Mouse (Mus musculus) neural tube, embryonic 13.5 days (tissue): ENCODE measurements around the gene Zfp942. TPM values are rescaled to one million over a fixed set of nuclear protein-coding genes. Genes with fewer than 3 reads are reported as not detected.
"Not testable (repeated sequence)": the region's sequence is repeated elsewhere in the genome, so short reads cannot be mapped to it uniquely, and the experiment has no call there.

Source experiments
- ATAC-seq: fragments of 200-750 bp; cut with Nextera tagmentation; 2 replicates; pipeline ENCODE4 v1.8.0; 2017; ENCODE audit warnings: low read depth, mild to moderate bottlenecking, moderate TSS enrichment, moderate library complexity
- H3K27ac ChIP-seq: fragments of 300-500 bp; sonication (generic); replicated peaks from 2 replicates; pipeline ENCODE4 v1.5.1; 2015; ENCODE audit warnings: moderate library complexity, mild to moderate bottlenecking, inconsistent platforms
- H3K27me3 ChIP-seq: fragments of 300-500 bp; sonication (generic); 2 replicates; pipeline ENCODE4 v1.6.1; 2015; ENCODE audit warnings: mild to moderate bottlenecking, inconsistent platforms
- H3K36me3 ChIP-seq: fragments of 300-500 bp; sonication (generic); 2 replicates; pipeline ENCODE4 v1.6.1; 2015; ENCODE audit warnings: mild to moderate bottlenecking, inconsistent platforms
- H3K4me1 ChIP-seq: fragments of 300-500 bp; sonication (generic); replicated peaks from 2 replicates; pipeline ENCODE4 v1.6.1; 2015; ENCODE audit warnings: inconsistent platforms
- H3K4me2 ChIP-seq: fragments of 300-500 bp; sonication (generic); 2 replicates; pipeline ENCODE4 v1.6.1; 2015; ENCODE audit warnings: inconsistent platforms, mild to moderate bottlenecking, moderate library complexity
- H3K4me3 ChIP-seq: fragments of 300-500 bp; sonication (generic); 2 replicates; pipeline ENCODE4 v1.5.1; 2015; ENCODE audit warnings: mild to moderate bottlenecking, inconsistent platforms
- H3K9ac ChIP-seq: fragments of 300-500 bp; sonication (generic); 2 replicates; pipeline ENCODE4 v1.6.1; 2015; ENCODE audit warnings: moderate library complexity, mild to moderate bottlenecking, inconsistent platforms
- H3K9me3 ChIP-seq: fragments of 300-500 bp; sonication (generic); 2 replicates; pipeline ENCODE4 v1.6.1; 2016; ENCODE audit warnings: inconsistent platforms
- WGBS: fragments of 180-500 bp; shearing (Covaris S2); methylation state at CpG from one replicate; pipeline ENCODE4 v1.1.7; 2015; 5-methylcytosine and 5-hydroxymethylcytosine counted together
- polyA plus RNA-seq: library from polyadenylated mRNA; unstranded; fragments of >200 nt; fragmentation: Nextera tagmentation; extraction: Ambion mirVana; gene quantifications from 2 replicates; pipeline ENCODE4 v1.2.1, GENCODE M21; 2015

Gene Zfp942
- 18.5 and 20.9 TPM in 2 replicates for polyA plus RNA-seq

GRCm38 (mm10) chr17:21962107-21962907 lies at the start of gene Zfp942, which contains the start of gene Zfp943:
Gene Zfp942, minus strand, starts transcription at chr17:21962464.
Gene Zfp943, plus strand, starts transcription at chr17:21962552.
- WGBS: under 1% methylated on average over 45 of the region's 55 CpGs
- Histone ChIP-seq H3K9ac (peak within 1 kb of the TSS; percentile 80), H3K27ac (peak within 1 kb of the TSS; percentile 87), H3K4me2 (peak within 1 kb of the TSS; percentile 62), H3K9me3 (peaks cover 11% of the 10 kb centered on the region; the same call in 1 of the 2 replicates), H3K4me3 (peak within 1 kb of the TSS; percentile 67), H3K4me1 (peaks cover 32% of the 10 kb centered on the region)
- not testable (repeated sequence) for H3K36me3 ChIP-seq, H3K27me3 ChIP-seq
- peak; percentile 96 for ATAC-seq

GRCm38 (mm10) chr17:21963302-21963701 lies 1.0 kb upstream of the Zfp942 start:
- Histone ChIP-seq H3K4me3 (peak overlapping the region; percentile 67), H3K27ac (no peak overlapping the region), H3K4me2 (peak overlapping the region; percentile 62), H3K27me3 (no peaks in the 10 kb centered on the region), H3K9me3 (peaks cover 14% of the 10 kb centered on the region; the same call in 1 of the 2 replicates), H3K4me1 (peaks cover 32% of the 10 kb centered on the region), H3K9ac (no peak overlapping the region), H3K36me3 (peaks cover 14% of the 10 kb centered on the region)
- 64% methylated on average over 4 of the region's 4 CpGs for WGBS
- no peak for ATAC-seq

DNA sequence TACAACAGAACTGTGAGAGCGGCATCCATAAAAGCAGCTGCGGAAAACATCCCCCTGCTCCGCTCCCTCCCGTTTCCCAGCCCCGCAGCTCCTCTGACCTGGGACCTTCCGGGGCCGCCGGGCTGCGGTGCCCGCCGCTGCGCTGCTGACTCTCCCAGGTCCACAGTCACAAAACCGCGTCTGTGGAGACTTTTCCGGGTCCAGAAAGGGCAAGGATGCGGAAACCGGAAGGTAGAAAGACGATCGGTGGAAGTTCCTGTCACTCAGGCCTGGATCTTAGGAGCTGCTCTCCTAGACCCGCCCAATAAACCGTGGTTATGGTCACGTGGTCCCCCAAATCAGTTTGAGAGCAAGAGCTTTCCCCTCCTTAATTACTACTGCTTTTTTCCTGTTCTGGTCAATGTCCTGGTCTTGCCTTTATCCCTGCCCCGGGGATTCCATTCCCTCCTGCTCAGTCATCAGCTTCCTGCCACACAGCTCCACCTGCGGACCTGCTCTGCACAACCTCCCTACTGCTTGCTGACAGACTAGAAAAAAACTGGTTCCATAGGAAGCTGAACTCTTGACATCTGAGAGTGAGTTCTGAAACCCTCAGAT lies 52.7 kb downstream of the Zfp942 start, which contains the start of gene Zfp995:
Gene Zfp995, minus strand, starts transcription at position 471 of the 597 bp plus-strand sequence.
- peak within 1 kb of the TSS; percentile 42; the same call in 1 of the 2 replicates for H3K27ac ChIP-seq

DNA sequence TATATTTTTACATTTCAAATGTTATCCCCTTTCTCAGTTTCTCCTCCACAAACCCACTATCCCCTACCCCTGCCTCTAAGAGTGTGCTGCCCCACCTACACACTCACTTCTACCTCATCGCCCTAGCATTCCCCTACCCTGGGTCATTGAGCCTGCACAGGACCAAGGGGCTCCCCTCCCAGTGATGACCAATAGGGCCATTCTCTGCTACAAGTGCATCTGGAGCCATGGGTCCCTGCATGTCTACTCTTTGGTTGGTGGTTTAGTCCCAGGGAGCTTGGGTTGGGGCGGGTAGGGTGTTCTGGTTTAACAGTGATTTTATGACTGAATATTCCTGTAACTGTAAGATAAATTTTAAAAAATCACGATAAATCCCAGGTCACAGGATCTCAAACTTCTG lies 53.2 kb downstream of the Zfp942 start:
- peaks cover 12% of the 10 kb centered on the region for H3K36me3 ChIP-seq
- peak overlapping the region; percentile 84 for H3K9ac ChIP-seq
- peak; percentile 85 for ATAC-seq
- WGBS: 7% methylated on average over 3 of the region's 3 CpGs
- H3K9me3 ChIP-seq: no peaks in the 10 kb centered on the region
- H3K4me1 ChIP-seq: peaks cover 7% of the 10 kb centered on the region
- peak overlapping the region; percentile 76 for H3K4me2 ChIP-seq
- peak overlapping the region; percentile 73 for H3K4me3 ChIP-seq
- H3K27me3 ChIP-seq: no peaks in the 10 kb centered on the region
- 0 out of 2 replicates have a peak overlapping the region, but pooled peaks have one; percentile 42 for H3K27ac ChIP-seq

More for the DNA sequence above, 52.7 kb downstream of the Zfp942 start, which contains the start of gene Zfp995:
- WGBS: under 1% methylated on average over 24 of the region's 24 CpGs
- not testable (repeated sequence) for H3K36me3 ChIP-seq, H3K4me1 ChIP-seq, H3K27me3 ChIP-seq, H3K9me3 ChIP-seq
- peak; percentile 98 for ATAC-seq
- H3K9ac ChIP-seq: peak within 1 kb of the TSS; percentile 84
- peak within 1 kb of the TSS; percentile 73 for H3K4me3 ChIP-seq
- H3K4me2 ChIP-seq: peak within 1 kb of the TSS; percentile 76

Other genes with a start within 250 kb of the Zfp942 start
- gene Zfp229, start 231.7 kb downstream of the Zfp942 start, polyA plus RNA-seq: 10.8 and 12.2 TPM in 2 replicates
- 2.6 and 3.1 TPM in 2 replicates for gene Zfp820, start 116.7 kb downstream of the Zfp942 start, polyA plus RNA-seq
- gene Zfp995, start 52.5 kb downstream of the Zfp942 start, polyA plus RNA-seq: 9.1 and 9.6 TPM in 2 replicates
- 19.0 and 21.3 TPM in 2 replicates for gene Zfp943, start 88 bp upstream of the Zfp942 start, polyA plus RNA-seq
- gene Zfp947, start 203.7 kb upstream of the Zfp942 start, polyA plus RNA-seq: 1.1 and 1.2 TPM in 2 replicates